Mouse (Mus musculus) myocyte (in vitro differentiated cells): ENCODE measurements around the gene Psmd5. TPM values are rescaled to one million over a fixed set of nuclear protein-coding genes. Genes with fewer than 3 reads are reported as not detected.

Experiments used
- H3K27me3 ChIP-seq: one replicate; pipeline ENCODE4 v1.6.1; 2011; ENCODE audit not compliant: control insufficient read depth, insufficient read depth, insufficient read length
- H3K36me3 ChIP-seq: one replicate; pipeline ENCODE4 v1.6.1; 2011; ENCODE audit not compliant: control insufficient read depth, insufficient read depth
- H3K4me2 ChIP-seq: one replicate; pipeline ENCODE4 v1.6.1; 2011; ENCODE audit warnings: low read depth, control low read depth
- H3K4me3 ChIP-seq: one replicate; pipeline ENCODE4 v1.5.1; 2011; ENCODE audit warnings: mild to moderate bottlenecking, control low read depth, moderate library complexity
- H3K79me2 ChIP-seq: one replicate; pipeline ENCODE4 v1.6.1; 2011; ENCODE audit not compliant: control insufficient read depth, insufficient read depth
- H3ac ChIP-seq: one replicate; pipeline ENCODE4 v1.6.1; 2011; ENCODE audit not compliant: control insufficient read depth, insufficient read length
- CEBPB ChIP-seq: IDR thresholded peaks from 2 replicates; pipeline ENCODE4 v1.6.1; 2011; ENCODE audit warnings: mild to moderate bottlenecking, moderate library complexity; ENCODE audit not compliant: poor library complexity, insufficient read depth, severe bottlenecking
- E2F4 ChIP-seq: IDR thresholded peaks from one replicate; pipeline ENCODE4 v1.6.1; 2011; ENCODE audit warnings: mild to moderate bottlenecking, control low read depth, moderate library complexity; ENCODE audit not compliant: insufficient read depth
- MAX ChIP-seq: IDR thresholded peaks from one replicate; pipeline ENCODE4 v1.6.1; 2011; ENCODE audit warnings: low read depth, mild to moderate bottlenecking, control low read depth
- MYOD1 ChIP-seq, 3 experiments: IDR thresholded peaks; one replicate each; pipeline ENCODE4 v1.6.1; 2011; ENCODE audit warnings: control low read depth in 2 of 3, low read depth in 2 of 3, mild to moderate bottlenecking in 2 of 3, moderate library complexity in 1 of 3; ENCODE audit not compliant: insufficient read length in 2 of 3, control insufficient read depth in 1 of 3
- MYOG ChIP-seq, 3 experiments: IDR thresholded peaks; one replicate each; pipeline ENCODE4 v1.6.1; 2011; ENCODE audit warnings: control low read depth in 2 of 3, low read depth in 2 of 3, mild to moderate bottlenecking in 2 of 3; ENCODE audit not compliant: insufficient read length in 2 of 3, control insufficient read depth in 1 of 3, insufficient read depth in 1 of 3
- POLR2A ChIP-seq: IDR thresholded peaks from one replicate; pipeline ENCODE4 v1.6.1; 2011; ENCODE audit warnings: low read depth, mild to moderate bottlenecking, control low read depth, moderate library complexity; ENCODE audit not compliant: insufficient read length
- POLR2AphosphoS2 ChIP-seq: IDR thresholded peaks from one replicate; pipeline ENCODE4 v1.6.1; 2011; ENCODE audit warnings: low read depth, control low read depth; ENCODE audit not compliant: insufficient read length
- REST ChIP-seq: IDR thresholded peaks from one replicate; pipeline ENCODE4 v1.6.1; 2011; ENCODE audit warnings: mild to moderate bottlenecking, control low read depth, moderate library complexity; ENCODE audit not compliant: insufficient read depth, insufficient read length
- SRF ChIP-seq: IDR thresholded peaks from one replicate; pipeline ENCODE4 v1.6.1; 2011; ENCODE audit warnings: low read depth; ENCODE audit not compliant: control insufficient read depth, insufficient read length
- TCF12 ChIP-seq: IDR thresholded peaks from one replicate; pipeline ENCODE4 v1.6.1; 2011; ENCODE audit warnings: mild to moderate bottlenecking, control low read depth; ENCODE audit not compliant: poor library complexity, insufficient read depth, severe bottlenecking
- TCF3 ChIP-seq: IDR thresholded peaks from one replicate; pipeline ENCODE4 v1.6.1; 2011; ENCODE audit warnings: low read depth, control low read depth; ENCODE audit not compliant: insufficient read length
- USF1 ChIP-seq: IDR thresholded peaks from one replicate; pipeline ENCODE4 v1.6.1; 2011; ENCODE audit warnings: low read depth, mild to moderate bottlenecking, control low read depth, moderate library complexity
- polyA plus RNA-seq: library from polyadenylated mRNA; unstranded; fragments of >200 nt; fragmentation: generic; extraction: Trizol; gene quantifications from one replicate; pipeline ENCODE4 v1.2.1, GENCODE M21; 2012; ENCODE audit warnings: missing spikeins

The Psmd5 gene
- polyA plus RNA-seq, 1 experiment = 27.2 TPM

DNA sequence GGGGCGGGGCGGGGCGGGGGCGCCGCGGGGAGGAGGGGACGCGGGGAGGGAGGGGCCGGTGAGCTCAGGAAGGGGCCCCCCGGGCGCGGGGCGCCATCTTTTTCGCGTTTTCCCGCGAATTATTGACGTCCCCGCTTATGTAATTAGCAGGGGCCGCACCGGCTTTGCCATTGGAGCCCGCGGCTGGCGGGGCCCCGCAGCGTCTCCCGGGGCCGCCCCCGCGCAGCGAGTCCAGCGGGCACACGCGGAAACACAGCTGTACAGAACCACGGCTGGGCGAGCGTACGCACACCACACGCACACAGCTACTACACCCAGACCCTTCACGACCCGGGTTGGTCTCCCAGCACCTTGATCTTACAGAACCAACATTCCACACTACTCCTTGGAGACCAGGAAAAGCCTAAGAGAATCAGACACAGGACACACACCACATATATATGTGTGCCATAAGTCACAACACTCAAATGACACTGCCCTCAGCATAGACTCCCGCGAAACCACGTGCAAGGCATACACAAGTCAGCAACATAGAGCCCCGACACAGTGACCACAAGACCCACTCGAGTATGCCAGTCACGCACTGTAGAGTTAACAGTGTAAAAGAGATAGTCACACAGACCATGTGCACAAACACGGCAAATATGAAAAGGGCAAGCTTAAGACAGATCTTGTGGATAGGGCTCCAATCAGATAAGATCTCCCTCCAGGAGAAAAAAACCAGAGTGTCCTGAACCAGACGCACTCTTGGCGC, 39.5 kb upstream of the Psmd5 start:
- peak overlapping the region; percentile 35 for H3ac ChIP-seq
- no peaks in the 10 kb centered on the region for H3K79me2 ChIP-seq
- TF ChIP-seq TCF12 = no peak
- TF ChIP-seq SRF = no peak
- TF ChIP-seq MYOG (IDR thresholded peaks at IDR 0.05; ENCODE audit: control insufficient read depth in 1 of 3, insufficient read depth in 1 of 3, insufficient read length in 2 of 3, low read depth in 2 of 3) = peak in 1 of 3 experiments; percentile 36
- peak in 2 of 3 experiments; percentile 31 to 43 for TF ChIP-seq MYOD1 (IDR thresholded peaks at IDR 0.05; ENCODE audit: control insufficient read depth in 1 of 3, insufficient read length in 2 of 3, low read depth in 2 of 3)
- no peaks in the 10 kb centered on the region for H3K36me3 ChIP-seq
- no peaks in the 10 kb centered on the region for H3K27me3 ChIP-seq
- peak overlapping the region; percentile 75 for H3K4me2 ChIP-seq
- H3K4me3 ChIP-seq = peak overlapping the region; percentile 39

DNA sequence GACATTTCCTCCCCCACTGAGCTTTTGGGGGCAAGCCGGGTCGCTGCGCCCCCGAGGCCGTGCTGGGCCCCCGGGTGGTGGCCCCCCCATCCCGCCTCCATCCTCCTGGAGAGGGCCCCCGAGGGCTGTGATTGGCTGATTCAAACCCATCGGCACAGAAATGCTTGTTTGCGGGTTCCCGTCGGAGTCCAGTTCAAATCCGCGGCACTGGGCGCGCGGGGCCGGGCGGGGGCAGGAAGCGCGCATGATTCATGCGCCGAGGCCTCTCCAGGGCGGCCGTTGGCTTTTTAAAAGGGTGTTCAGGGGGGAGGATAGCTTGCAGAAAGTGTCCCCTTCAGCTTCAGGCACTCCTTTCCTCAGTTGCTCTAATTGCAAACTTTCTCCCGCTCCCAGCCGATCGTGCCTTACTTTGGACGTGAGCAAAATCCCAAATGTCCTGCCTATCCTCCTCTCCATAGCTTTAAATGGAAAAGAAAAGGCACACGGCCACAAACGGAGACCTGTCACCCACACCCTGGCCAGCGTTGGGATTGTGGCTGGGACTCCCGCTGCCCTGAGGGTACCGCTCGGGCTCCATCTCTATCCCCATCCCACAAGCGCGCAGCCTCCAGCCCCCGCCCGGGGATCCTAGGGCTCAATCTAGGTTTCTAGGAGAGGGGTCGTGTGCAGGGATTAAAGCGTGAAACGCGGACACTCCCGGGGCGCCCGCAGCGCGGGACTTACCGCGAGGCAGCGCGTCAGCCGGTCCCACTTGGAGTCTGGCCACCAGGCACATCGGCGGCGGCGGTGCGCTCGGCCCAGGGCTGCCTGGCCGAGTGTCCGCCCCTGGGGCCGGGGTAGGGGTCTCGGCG, 38.7 kb upstream of the Psmd5 start, which contains the start of gene Phf19:
Gene Phf19, minus strand, starts transcription at position 809 of the 851 bp plus-strand sequence.
- Histone ChIP-seq H3K4me2 (peak within 1 kb of the TSS; percentile 97), H3ac (peak within 1 kb of the TSS; percentile 35), H3K36me3 (no peaks in the 10 kb centered on the region), H3K79me2 (no peaks in the 10 kb centered on the region), H3K4me3 (peak within 1 kb of the TSS; percentile 39), H3K27me3 (no peaks in the 10 kb centered on the region)
- no peak for TF ChIP-seq USF1
- no peak for TF ChIP-seq TCF3

DNA sequence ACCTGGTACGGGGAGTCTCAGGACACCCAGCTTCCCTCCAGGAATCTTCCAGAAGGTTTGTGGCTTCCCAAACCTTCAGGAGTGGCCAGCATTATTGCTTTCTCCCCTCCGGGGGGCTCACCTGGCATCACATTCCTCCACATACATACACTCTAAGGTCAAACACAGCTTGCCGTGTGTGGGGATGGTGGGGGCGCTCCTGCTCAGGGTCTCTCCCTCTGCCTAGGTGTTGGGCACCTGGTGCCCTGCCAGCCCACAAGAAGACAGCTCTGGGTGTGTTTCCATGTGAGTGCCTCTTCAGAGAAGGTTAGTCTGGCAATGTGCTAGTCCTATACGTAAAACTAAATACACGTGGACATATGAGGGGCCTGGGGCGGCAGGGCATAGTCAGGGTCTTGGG, 37.8 kb upstream of the Psmd5 start:
- Histone ChIP-seq H3K27me3 (no peaks in the 10 kb centered on the region), H3K36me3 (no peaks in the 10 kb centered on the region)

DNA sequence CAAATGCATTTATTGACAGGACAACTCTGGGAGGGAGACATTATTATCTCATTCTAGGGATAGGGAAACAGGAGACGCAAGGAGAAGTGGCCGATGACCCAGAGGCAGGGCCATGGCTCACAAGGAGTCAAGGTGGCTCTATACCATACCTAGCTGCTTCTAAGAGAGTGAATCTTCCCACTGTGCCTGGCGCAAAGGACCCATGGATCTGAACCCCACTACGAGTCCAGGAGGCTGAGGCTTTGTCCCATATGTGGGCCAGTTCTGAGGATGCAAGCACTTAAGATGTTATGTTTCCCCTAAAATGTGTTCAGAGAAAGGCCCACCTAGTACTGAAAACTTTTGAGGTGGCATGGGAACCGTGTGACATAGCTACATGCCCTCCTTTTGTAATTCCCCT, 37.1 kb upstream of the Psmd5 start:
- no peaks in the 10 kb centered on the region for H3K36me3 ChIP-seq
- no peak overlapping the region for H3ac ChIP-seq
- no peak for TF ChIP-seq TCF12
- no peak for TF ChIP-seq REST
- no peak for TF ChIP-seq CEBPB
- TF ChIP-seq MYOD1 (IDR thresholded peaks at IDR 0.05; ENCODE audit: control insufficient read depth in 1 of 3, insufficient read length in 2 of 3, low read depth in 2 of 3) = no peak
- TF ChIP-seq POLR2A = no peak
- no peak for TF ChIP-seq MYOG (IDR thresholded peaks at IDR 0.05; ENCODE audit: control insufficient read depth in 1 of 3, insufficient read depth in 1 of 3, insufficient read length in 2 of 3, low read depth in 2 of 3)
- no peak for TF ChIP-seq E2F4
- no peak for TF ChIP-seq TCF3
- TF ChIP-seq POLR2AphosphoS2 = no peak
- TF ChIP-seq USF1 = no peak
- no peak for TF ChIP-seq SRF
- TF ChIP-seq MAX = no peak
- H3K79me2 ChIP-seq = no peaks in the 10 kb centered on the region
- H3K4me3 ChIP-seq = no peak overlapping the region
- H3K27me3 ChIP-seq = no peaks in the 10 kb centered on the region
- no peak overlapping the region for H3K4me2 ChIP-seq

More for the DNA sequence above, 37.8 kb upstream of the Psmd5 start:
- peak overlapping the region; percentile 97 for H3K4me2 ChIP-seq
- no peak for TF ChIP-seq E2F4
- no peak for TF ChIP-seq MAX
- no peak for TF ChIP-seq POLR2AphosphoS2
- no peak for TF ChIP-seq MYOD1 (IDR thresholded peaks at IDR 0.05; ENCODE audit: control insufficient read depth in 1 of 3, insufficient read length in 2 of 3, low read depth in 2 of 3)
- TF ChIP-seq SRF = no peak
- TF ChIP-seq TCF12 = no peak
- no peak for TF ChIP-seq POLR2A
- TF ChIP-seq USF1 = no peak
- no peak for TF ChIP-seq TCF3
- peak overlapping the region; percentile 39 for H3K4me3 ChIP-seq
- no peaks in the 10 kb centered on the region for H3K79me2 ChIP-seq
- H3ac ChIP-seq = no peak overlapping the region

DNA sequence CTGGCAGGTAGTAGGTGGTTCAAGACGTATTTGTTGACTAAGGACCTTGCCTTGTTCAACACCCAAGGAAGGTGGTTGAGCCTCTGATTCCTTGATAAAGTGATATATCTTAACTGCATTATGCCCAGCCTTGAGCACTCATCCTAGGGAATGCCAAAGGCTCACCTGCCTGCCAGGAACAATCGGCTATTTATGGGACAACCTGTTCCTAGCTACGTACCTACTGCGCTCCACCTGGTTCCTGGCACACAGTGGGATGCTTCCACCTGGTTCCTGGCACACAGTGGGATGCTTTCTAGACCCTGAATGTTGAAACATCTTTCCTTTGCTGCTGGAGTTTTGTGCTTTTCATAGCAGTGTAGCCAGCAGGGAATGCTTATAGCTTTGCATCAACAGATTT, 35.0 kb upstream of the Psmd5 start:
- H3K36me3 ChIP-seq = no peaks in the 10 kb centered on the region
- H3K79me2 ChIP-seq = no peaks in the 10 kb centered on the region
- no peak overlapping the region for H3K4me3 ChIP-seq
- no peaks in the 10 kb centered on the region for H3K27me3 ChIP-seq
- H3K4me2 ChIP-seq = no peak overlapping the region
- TF ChIP-seq USF1 = no peak
- no peak for TF ChIP-seq TCF3
- no peak for TF ChIP-seq TCF12
- TF ChIP-seq MYOD1 (IDR thresholded peaks at IDR 0.05; ENCODE audit: control insufficient read depth in 1 of 3, insufficient read length in 2 of 3, low read depth in 2 of 3) = no peak
- no peak for TF ChIP-seq MYOG (IDR thresholded peaks at IDR 0.05; ENCODE audit: control insufficient read depth in 1 of 3, insufficient read depth in 1 of 3, insufficient read length in 2 of 3, low read depth in 2 of 3)
- no peak for TF ChIP-seq CEBPB
- TF ChIP-seq POLR2A = no peak
- no peak for TF ChIP-seq SRF
- TF ChIP-seq POLR2AphosphoS2 = no peak
- no peak for TF ChIP-seq MAX
- H3ac ChIP-seq = no peak overlapping the region
